Mouse (Mus musculus) lung, postnatal 4 days (tissue): ENCODE results near the gene Fbxo28.
"Not testable (repeated sequence)": the region's sequence is repeated elsewhere in the genome, so short reads cannot be mapped to it uniquely, and the experiment has no call there.

ENCODE experiments used
- DNase-seq, 2 experiments: peaks; one replicate each; pipeline ENCODE4 v3.0.0; 2021

Fbxo28 gene

GRCm38 (mm10) chr1:182340281-182340680, 1.1 kb downstream of the Fbxo28 start:
- DNase-seq, result no peak

GRCm38 (mm10) chr1:182338961-182339565, 2.4 kb downstream of the Fbxo28 start:
- no peak for DNase-seq

GRCm38 (mm10) chr1:182333766-182334437, 7.5 kb downstream of the Fbxo28 start:
- no peak for DNase-seq

GRCm38 (mm10) chr1:182332090-182333034, 9.1 kb downstream of the Fbxo28 start:
- no peak for DNase-seq

GRCm38 (mm10) chr1:182325919-182326318, 15.5 kb downstream of the Fbxo28 start:
- no peak for DNase-seq

- no peak for DNase-seq
Measured at GRCm38 (mm10) chr1:182324552-182324951, 16.9 kb downstream of the Fbxo28 start.

- DNase-seq, result no peak
Measured at GRCm38 (mm10) chr1:182323139-182323538, 18.3 kb downstream of the Fbxo28 start.

- DNase-seq, result no peak
Measured at GRCm38 (mm10) chr1:182314201-182314600, 27.2 kb downstream of the Fbxo28 start.

GRCm38 (mm10) chr1:182313181-182313580, 28.2 kb downstream of the Fbxo28 start:
- DNase-seq, result no peak

GRCm38 (mm10) chr1:182311376-182311775, 30.1 kb downstream of the Fbxo28 start:
- no peak for DNase-seq

- no peak for DNase-seq
Measured at GRCm38 (mm10) chr1:182310316-182310715, 31.1 kb downstream of the Fbxo28 start.

GRCm38 (mm10) chr1:182309403-182309802, 32.0 kb downstream of the Fbxo28 start:
- DNase-seq, result no peak

- no peak for DNase-seq
Measured at GRCm38 (mm10) chr1:182302916-182303315, 38.5 kb downstream of the Fbxo28 start.

GRCm38 (mm10) chr1:182302176-182302870, 39.1 kb downstream of the Fbxo28 start:
- DNase-seq, result no peak

GRCm38 (mm10) chr1:182297821-182298220, 43.6 kb downstream of the Fbxo28 start:
- DNase-seq, result no peak

GRCm38 (mm10) chr1:182297246-182297645, 44.2 kb downstream of the Fbxo28 start:
- DNase-seq, result no peak

GRCm38 (mm10) chr1:182296816-182297215, 44.6 kb downstream of the Fbxo28 start:
- DNase-seq, result no peak

GRCm38 (mm10) chr1:182296141-182296540, 45.3 kb downstream of the Fbxo28 start:
- DNase-seq, result no peak

- DNase-seq, result no peak
Measured at GRCm38 (mm10) chr1:182292291-182292690, 49.1 kb downstream of the Fbxo28 start.

GRCm38 (mm10) chr1:182290741-182291140, 50.7 kb downstream of the Fbxo28 start:
- not testable (repeated sequence) for DNase-seq

- DNase-seq, result no peak
Measured at GRCm38 (mm10) chr1:182289781-182290180, 51.6 kb downstream of the Fbxo28 start.

- no peak for DNase-seq
Measured at GRCm38 (mm10) chr1:182288601-182289000, 52.8 kb downstream of the Fbxo28 start.

- DNase-seq, result peak; percentile 32 to 37
Measured at GRCm38 (mm10) chr1:182287781-182288180, 53.6 kb downstream of the Fbxo28 start.
